Mouse (Mus musculus) spleen, adult 2 months (tissue): ENCODE data around the gene Als2cl. TPM values are rescaled to one million over a fixed set of nuclear protein-coding genes. Genes with fewer than 3 reads are reported as not detected.

ENCODE experiments used
- DNase-seq, 2 experiments: peaks; one replicate each; pipeline versions ENCODE4 v3.0.0 to v3.0.0-alpha.2; 2012 to 2021; ENCODE audit warnings: low spot score in 2 of 2, low read depth in 1 of 2
- H3K27ac ChIP-seq: fragments of 200-500 bp; 2 replicates; pipeline ENCODE4 v1.5.1; 2012; ENCODE audit warnings: low read length, inconsistent platforms; ENCODE audit not compliant: insufficient read depth
- H3K27me3 ChIP-seq: fragments of 200-500 bp; 2 replicates; pipeline ENCODE4 v1.6.1; 2012; ENCODE audit warnings: mild to moderate bottlenecking, moderate library complexity, low read length, inconsistent platforms; ENCODE audit not compliant: control insufficient read depth, insufficient read depth
- H3K36me3 ChIP-seq: fragments of 200-500 bp; 2 replicates; pipeline ENCODE4 v1.6.1; 2012; ENCODE audit warnings: mild to moderate bottlenecking, low read length, inconsistent platforms; ENCODE audit not compliant: control insufficient read depth, insufficient read depth
- H3K4me1 ChIP-seq: fragments of 200-500 bp; 2 replicates; pipeline ENCODE4 v1.6.1; 2011; ENCODE audit warnings: inconsistent platforms; ENCODE audit not compliant: control insufficient read depth, insufficient read depth, insufficient read length
- H3K4me3 ChIP-seq: fragments of 200-500 bp; 2 replicates; pipeline ENCODE4 v1.5.1; 2011; ENCODE audit warnings: mild to moderate bottlenecking, inconsistent platforms; ENCODE audit not compliant: insufficient read depth, insufficient read length; ENCODE audit errors: extremely low read depth
- CTCF ChIP-seq: fragments of 200-500 bp; IDR thresholded peaks from 2 replicates; pipeline ENCODE4 v1.5.1; 2011; ENCODE audit warnings: mild to moderate bottlenecking, inconsistent platforms; ENCODE audit not compliant: insufficient read depth, insufficient read length, insufficient replicate concordance; ENCODE audit errors: extremely low read depth
- POLR2A ChIP-seq: fragments of 200-500 bp; IDR thresholded peaks from 2 replicates; pipeline ENCODE4 v1.6.1; 2011; ENCODE audit warnings: low read depth, low read length, inconsistent platforms
- WGBS: fragments of 180-500 bp; shearing (Covaris S2); methylation state at CpG from one replicate; pipeline ENCODE4 v1.1.7; 2018; 5-methylcytosine and 5-hydroxymethylcytosine counted together
- polyA plus RNA-seq: library from polyadenylated mRNA; depleted of rRNA; stranded (reverse); fragments of >200 nt; gene quantifications from 2 replicates; pipeline ENCODE4 v1.2.3, GENCODE M21; 2012; rRNA removed

Gene Als2cl
- polyA plus RNA-seq, result 58.9 and 64.3 TPM in 2 replicates

- DNase-seq, result no peak
- peak within 1 kb of the TSS; percentile 72 for H3K4me3 ChIP-seq
- peak within 1 kb of the TSS; percentile 86 for H3K27ac ChIP-seq
- TF ChIP-seq POLR2A, result no peak
- no peak for TF ChIP-seq CTCF
- no peaks in the 10 kb centered on the region; the same call in 1 of the 2 replicates for H3K27me3 ChIP-seq
- WGBS, result 32% methylated on average over 12 of the region's 12 CpGs
- no peaks in the 10 kb centered on the region for H3K36me3 ChIP-seq
- no peaks in the 10 kb centered on the region; the same call in 1 of the 2 replicates for H3K4me1 ChIP-seq
Observed at GRCm38 (mm10) chr9:110879191-110879920, at the start of gene Als2cl. Gene Als2cl, plus strand, starts transcription at chr9:110879870.

GRCm38 (mm10) chr9:110833021-110833420 lies 46.6 kb upstream of the Als2cl start:
- no peak overlapping the region for H3K4me3 ChIP-seq
- no peaks in the 10 kb centered on the region for H3K36me3 ChIP-seq
- H3K4me1 ChIP-seq, result no peaks in the 10 kb centered on the region
- no peak for DNase-seq
- H3K27ac ChIP-seq, result no peak overlapping the region
- WGBS, result 76% methylated on average over 5 of the region's 5 CpGs
- H3K27me3 ChIP-seq, result no peaks in the 10 kb centered on the region
- no peak for TF ChIP-seq POLR2A
- no peak for TF ChIP-seq CTCF

- TF ChIP-seq CTCF (no peak), POLR2A (no peak)
- no peak within 1 kb of the TSS for H3K27ac ChIP-seq
- H3K4me3 ChIP-seq, result no peak within 1 kb of the TSS
- H3K4me1 ChIP-seq, result no peaks in the 10 kb centered on the region
- H3K36me3 ChIP-seq, result no peaks in the 10 kb centered on the region
- 94% methylated on average over 19 of the region's 19 CpGs for WGBS
- no peaks in the 10 kb centered on the region for H3K27me3 ChIP-seq
- no peak for DNase-seq
Observed at GRCm38 (mm10) chr9:110834411-110834810, 45.3 kb upstream of the Als2cl start, which contains the start of gene Prss45. Gene Prss45, plus strand, starts transcription at chr9:110834588.

GRCm38 (mm10) chr9:110834961-110835360 lies 44.7 kb upstream of the Als2cl start:
- Histone ChIP-seq H3K4me1 (no peaks in the 10 kb centered on the region), H3K36me3 (no peaks in the 10 kb centered on the region), H3K27me3 (no peaks in the 10 kb centered on the region), H3K27ac (no peak overlapping the region), H3K4me3 (no peak overlapping the region)
- TF ChIP-seq POLR2A, result no peak
- no peak for TF ChIP-seq CTCF
- WGBS, result 73% methylated on average over 10 of the region's 10 CpGs
- DNase-seq, result no peak

- no peak for DNase-seq
- Histone ChIP-seq H3K4me3 (no peak overlapping the region), H3K27ac (no peak overlapping the region), H3K36me3 (no peaks in the 10 kb centered on the region), H3K4me1 (no peaks in the 10 kb centered on the region), H3K27me3 (no peaks in the 10 kb centered on the region)
- TF ChIP-seq CTCF (no peak), POLR2A (no peak)
- 79% methylated on average over 2 of the region's 2 CpGs for WGBS
Observed at GRCm38 (mm10) chr9:110836112-110836511, 43.6 kb upstream of the Als2cl start.

GRCm38 (mm10) chr9:110840905-110841304 lies 38.8 kb upstream of the Als2cl start:
- Histone ChIP-seq H3K27me3 (no peaks in the 10 kb centered on the region), H3K36me3 (no peaks in the 10 kb centered on the region), H3K4me1 (no peaks in the 10 kb centered on the region), H3K27ac (no peak overlapping the region), H3K4me3 (no peak overlapping the region)
- no peak for TF ChIP-seq CTCF
- TF ChIP-seq POLR2A, result no peak
- DNase-seq, result no peak
- 63% methylated on average over 6 of the region's 6 CpGs for WGBS

GRCm38 (mm10) chr9:110841438-110841837 lies 38.2 kb upstream of the Als2cl start:
- WGBS, result 23% methylated on average over 2 of the region's 2 CpGs
- no peak overlapping the region for H3K4me3 ChIP-seq
- DNase-seq, result no peak
- no peaks in the 10 kb centered on the region for H3K27me3 ChIP-seq
- TF ChIP-seq POLR2A (no peak), CTCF (no peak)
- no peak overlapping the region for H3K27ac ChIP-seq
- no peaks in the 10 kb centered on the region for H3K4me1 ChIP-seq
- no peaks in the 10 kb centered on the region for H3K36me3 ChIP-seq

GRCm38 (mm10) chr9:110844206-110844605 lies 35.5 kb upstream of the Als2cl start, which contains the start of gene Prss46:
Gene Prss46, plus strand, starts transcription at chr9:110844506.
- WGBS, result 90% methylated on average over 10 of the region's 10 CpGs
- DNase-seq, result no peak
- no peaks in the 10 kb centered on the region for H3K27me3 ChIP-seq
- TF ChIP-seq POLR2A (no peak), CTCF (no peak)
- H3K36me3 ChIP-seq, result no peaks in the 10 kb centered on the region
- H3K27ac ChIP-seq, result no peak within 1 kb of the TSS
- H3K4me3 ChIP-seq, result no peak within 1 kb of the TSS
- no peaks in the 10 kb centered on the region for H3K4me1 ChIP-seq
